Mouse (Mus musculus): Measurements from ENCODE around the gene Mall.

DNA sequence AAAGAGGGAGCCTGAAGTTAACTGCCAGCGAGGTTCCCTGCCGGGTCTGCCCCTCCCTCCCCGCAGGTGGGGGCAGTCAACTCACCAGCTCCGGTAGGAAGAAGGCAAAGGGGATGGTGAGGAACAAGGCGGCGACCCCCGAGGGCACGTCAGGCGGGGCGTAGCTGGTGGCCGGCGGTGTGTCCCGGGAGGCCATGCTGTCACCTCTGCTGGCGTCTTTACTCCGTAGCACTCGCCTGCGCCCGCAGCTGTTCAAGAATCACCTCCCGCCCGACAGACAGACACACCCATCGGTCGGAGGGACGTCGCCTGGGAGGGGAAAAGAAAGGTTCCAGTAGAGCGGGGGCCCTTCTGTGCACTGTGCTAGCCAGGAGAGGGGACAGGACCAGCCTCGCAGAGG lies at the start of gene Mall:
- TF ChIP-seq CTCF (IDR thresholded peaks at IDR 0.05; ENCODE audit: low read depth) (no peak), EP300 (IDR thresholded peaks at IDR 0.05; ENCODE audit: low read depth) (no peak)
